Mouse (Mus musculus): ENCODE measurements around the gene Sgo2b.
"Not testable (repeated sequence)": the region's sequence is repeated elsewhere in the genome, so short reads cannot be mapped to it uniquely, and the experiment has no call there.

Sgo2b gene

GRCm38 (mm10) chr8:63951626-63952377 lies at the start of gene Sgo2b:
TSS of gene Sgo2b (minus strand) at chr8:63952248.
- no peak for DNase-seq (ENCODE audit: low spot score)

DNA sequence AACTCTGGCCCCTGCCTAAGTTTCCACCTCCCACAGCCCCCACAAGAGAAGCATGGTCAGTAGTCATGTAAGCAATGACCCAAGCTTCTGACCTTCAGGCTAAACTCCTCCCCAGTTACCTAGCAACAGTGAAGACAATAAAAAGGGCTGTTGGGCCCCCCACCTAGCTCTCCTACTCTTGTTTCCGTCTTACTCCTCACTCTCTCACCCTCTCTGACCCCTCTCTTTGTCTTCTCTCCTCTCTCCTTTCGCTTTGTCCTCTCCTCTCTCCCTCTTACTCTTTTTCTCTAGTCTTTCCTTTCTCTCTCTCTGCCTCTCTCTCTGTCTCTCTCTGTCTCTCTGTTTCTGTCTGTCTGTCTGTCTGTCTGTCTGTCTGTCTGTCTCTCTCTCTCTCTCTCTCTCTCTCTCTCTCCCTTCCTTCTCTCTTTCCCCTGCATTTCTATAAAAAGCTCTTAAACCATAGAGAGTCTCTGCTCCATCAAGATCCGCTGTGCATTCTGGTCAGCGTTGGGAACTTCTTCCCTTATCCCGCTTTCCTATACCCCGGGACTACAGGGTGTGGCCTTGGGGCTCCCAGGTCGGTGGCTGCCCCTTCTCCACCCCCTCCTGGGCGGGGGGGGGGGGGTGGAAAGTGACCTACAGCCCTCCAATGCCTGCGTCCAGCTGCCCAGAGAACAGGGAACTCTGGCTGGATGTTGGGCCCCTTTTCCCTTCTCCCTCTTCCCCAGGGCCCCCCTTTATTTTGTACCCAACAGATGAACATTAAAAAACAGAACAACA lies 18.8 kb upstream of the Sgo2b start:
- not testable (repeated sequence) for DNase-seq (ENCODE audit: low spot score)

GRCm38 (mm10) chr8:63961032-63961785 lies 9.2 kb upstream of the Sgo2b start:
- no peak for DNase-seq (ENCODE audit: low spot score)

GRCm38 (mm10) chr8:63953802-63954201 lies 1.8 kb upstream of the Sgo2b start:
- DNase-seq (ENCODE audit: low spot score) = not testable (repeated sequence)

DNA sequence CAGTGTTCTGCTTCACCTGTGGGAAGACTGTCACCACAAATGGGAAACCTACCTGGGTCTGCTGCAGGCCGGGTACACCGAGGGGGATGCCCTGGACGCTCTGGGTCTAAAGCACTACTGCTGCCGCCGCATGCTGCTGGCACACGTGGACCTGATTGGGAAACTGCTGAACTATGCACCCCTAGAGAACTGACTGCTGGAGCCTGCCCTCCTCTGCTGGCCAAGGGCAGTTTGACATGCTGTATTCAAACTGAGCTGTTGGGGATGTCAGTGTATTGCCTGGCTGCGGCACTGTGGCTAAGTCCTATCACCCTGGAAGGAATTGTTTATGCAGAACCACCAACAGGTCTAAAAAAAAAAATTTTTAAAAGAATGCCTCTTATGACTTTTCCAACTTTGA lies 18.9 kb downstream of the Sgo2b start:
- DNase-seq (ENCODE audit: low spot score) = no peak

DNA sequence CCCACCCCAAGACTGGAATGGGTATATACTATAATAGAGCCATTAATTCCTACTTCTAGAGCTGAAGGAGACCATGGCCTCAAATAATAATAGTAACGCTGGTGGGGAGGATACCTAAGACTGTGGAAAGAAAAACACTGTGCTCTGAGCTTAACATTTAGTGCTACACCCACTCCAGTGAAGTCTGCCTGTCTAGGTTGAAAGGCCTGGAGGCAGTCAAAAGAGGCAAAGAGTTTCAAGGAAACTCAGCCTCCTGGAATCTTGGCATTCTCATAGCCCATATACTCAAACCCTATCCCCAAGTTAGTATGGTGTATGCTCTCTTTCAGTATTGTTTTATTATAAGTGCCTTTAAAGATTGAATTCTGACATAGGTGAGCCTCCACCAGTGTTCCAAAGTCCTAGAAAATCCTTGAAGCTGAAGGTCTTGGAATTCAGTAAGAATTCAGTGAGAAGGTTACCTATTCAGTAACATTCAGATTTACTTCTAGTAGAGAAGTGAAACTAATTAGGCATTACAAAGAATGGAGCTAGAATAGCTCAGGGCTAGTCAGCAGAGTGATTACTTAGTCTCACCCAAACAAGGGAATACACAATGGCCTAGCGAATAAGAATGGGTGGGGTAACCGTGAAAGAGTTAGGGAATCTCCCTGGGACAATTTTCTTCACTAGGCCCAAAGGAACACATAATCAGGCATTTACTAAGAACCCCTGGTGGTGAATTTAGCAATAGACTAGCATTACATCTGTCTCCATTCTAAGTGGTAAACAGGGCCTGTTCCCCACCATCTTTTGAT lies 22.5 kb downstream of the Sgo2b start:
- DNase-seq (ENCODE audit: low spot score) = no peak

DNA sequence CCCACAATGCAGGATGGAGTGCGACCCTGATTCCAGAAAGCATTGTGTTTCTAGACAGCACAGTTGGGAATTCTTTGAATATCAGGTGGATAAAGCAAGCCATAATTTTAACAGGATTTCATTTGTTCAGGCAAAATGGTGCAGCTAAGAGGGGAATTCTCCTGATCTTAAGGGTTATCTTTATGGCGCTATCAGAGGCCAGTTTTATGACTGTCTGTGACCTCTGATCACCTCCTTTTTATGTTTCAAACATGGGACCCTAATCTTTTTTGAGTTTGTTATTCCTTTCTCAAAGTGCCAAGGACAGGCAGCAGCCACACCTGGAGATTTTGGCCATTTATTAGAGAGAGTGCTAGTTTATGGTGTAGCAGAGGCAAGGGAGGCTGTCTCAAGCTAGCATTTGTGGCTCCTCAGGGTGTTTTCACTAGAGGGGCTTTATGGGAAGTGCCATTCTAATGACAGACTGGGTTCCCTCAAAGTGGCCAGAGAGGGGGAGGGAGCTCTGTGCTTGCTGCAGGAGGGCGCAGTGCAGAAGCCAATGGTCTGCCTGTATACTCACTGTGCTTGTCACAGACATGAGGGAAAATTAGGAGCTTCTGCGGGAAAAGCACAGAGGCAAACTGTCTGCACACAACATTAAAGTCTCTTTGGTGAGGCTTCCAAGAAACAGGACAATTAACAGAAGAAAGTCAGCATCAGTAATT lies 30.6 kb downstream of the Sgo2b start:
- no peak for DNase-seq (ENCODE audit: low spot score)

GRCm38 (mm10) chr8:63895096-63895495 lies 57.0 kb downstream of the Sgo2b start:
- DNase-seq (ENCODE audit: low spot score) = no peak

DNA sequence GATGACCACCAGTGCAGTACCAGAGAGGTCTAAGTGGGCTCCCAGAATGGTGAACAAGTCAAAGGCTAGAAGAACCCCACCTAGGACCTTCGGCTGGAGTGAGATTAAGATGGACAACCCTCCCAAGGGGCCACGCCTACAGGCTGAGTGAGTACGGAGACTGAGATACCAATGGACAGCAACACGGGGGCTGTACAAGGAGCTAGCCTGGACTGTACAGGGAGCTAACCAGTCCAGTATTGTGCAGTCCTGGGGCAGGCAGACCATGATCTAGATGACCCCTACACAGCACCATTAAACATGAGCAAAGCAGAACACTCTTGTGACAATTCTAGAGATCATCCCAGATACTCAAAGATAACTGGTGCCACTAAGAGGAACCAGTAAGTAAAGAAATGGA lies 73.7 kb downstream of the Sgo2b start:
- no peak for DNase-seq (ENCODE audit: low spot score)

DNA sequence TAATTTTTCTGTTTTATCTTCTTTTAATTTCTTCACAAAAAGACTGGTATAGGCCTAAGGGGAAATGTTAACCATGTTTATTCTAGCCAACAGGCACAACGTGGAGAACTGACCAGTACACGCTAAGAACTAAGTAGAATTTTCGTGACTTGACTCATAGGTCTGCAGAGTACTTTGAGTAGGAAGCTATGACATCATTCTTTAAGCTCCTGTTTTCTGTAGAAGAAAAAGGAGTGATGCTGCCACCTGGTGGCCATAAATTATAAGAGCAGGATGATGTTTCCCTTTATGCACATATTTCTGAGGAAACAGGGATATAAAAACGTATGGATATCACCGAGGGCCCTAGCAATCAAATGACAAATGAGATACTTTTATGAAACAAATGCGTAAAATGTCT lies 74.7 kb downstream of the Sgo2b start:
- DNase-seq (ENCODE audit: low spot score) = peak; percentile 76

GRCm38 (mm10) chr8:63876949-63877348 lies 75.1 kb downstream of the Sgo2b start:
- no peak for DNase-seq (ENCODE audit: low spot score)
